In genomic region chr4:138578406-138578805, GRCm38 (mm10) we compare ENCODE assay signal across 26 mouse cellular contexts. TPM values are rescaled to one million over a fixed set of nuclear protein-coding genes. Genes with fewer than 3 reads are reported as not detected.
DNase-seq lines count a peak whose midpoint lies in the region; ATAC-seq and TF ChIP-seq lines count a peak whose summit lies in the region.
"Had no signal": no experiment of that assay in that cellular context is flagged by ENCODE, and none has a peak within 500 bp of the region (broad histone marks: within the 10 kb centered on the region; RNA-seq: fewer than 3 reads in every experiment).

No protein-coding gene starts in this region.

- H3K27me3 ChIP-seq in E14TG2a.4 (ENCODE audit: insufficient read depth, low read length), result peaks cover 25% of the 10 kb centered on the region
- H3K27me3 ChIP-seq: forebrain, embryonic 13.5 days had no signal

- DNase-seq in ES-CJ7 (ENCODE audit: low read depth, low spot score) (peak; percentile 66), WW6 (ENCODE audit: low read depth, low spot score) (peak; percentile 11)
- no peak for DNase-seq in ovary, postnatal 10 days (ENCODE audit: low spot score)
- DNase-seq in cerebellum, postnatal 4 days (ENCODE audit: low spot score in 2 of 2), result no peak
- DNase-seq: adrenal gland, adult 8-10 months; adrenal gland, postnatal 25 days; cerebellum, adult 11-12 months; cerebellum, adult 8-10 months; cerebellum, postnatal 10 days; cerebellum, postnatal 36 days; gastrocnemius, postnatal 10 days; gastrocnemius, postnatal 36 days; heart, adult 2 months; heart, postnatal 14 days; heart, postnatal 4 days had no signal

- H3K9me3 ChIP-seq in E14TG2a.4 (ENCODE audit: low read length), result no peaks in the 10 kb centered on the region
- H3K9me3 ChIP-seq: forebrain, embryonic 10.5 days; forebrain, embryonic 13.5 days; heart, embryonic 10.5 days; heart, embryonic 13.5 days had no signal

- peaks cover 35% of the 10 kb centered on the region for H3K4me1 ChIP-seq in E14TG2a.4 (replicated peaks; ENCODE audit: low read depth, low read length)
- H3K4me1 ChIP-seq: heart, embryonic 13.5 days had no signal

- ATAC-seq in activated CD4-positive, CD25-positive, alpha-beta regulatory T cell, adult 4 months, result no peak
- ATAC-seq: CD4-positive, CD25-positive, alpha-beta regulatory T cell, adult 4 months; forebrain, embryonic 13.5 days; forebrain, embryonic 16.5 days; hindbrain, postnatal 0 days; inflammation-experienced regulatory T-cells, adult 6 months had no signal

- peak overlapping the region; percentile 43; the same call in 1 of the 2 replicates for H3K4me3 ChIP-seq in E14TG2a.4 (replicated peaks; ENCODE audit: low read length)
- H3K4me3 ChIP-seq: forebrain, embryonic 10.5 days; forebrain, embryonic 13.5 days; heart, adult 2 months; heart, embryonic 10.5 days; heart, embryonic 13.5 days had no signal

- H3K36me3 ChIP-seq in E14TG2a.4 (ENCODE audit: insufficient read depth, low read length), result no peaks in the 10 kb centered on the region
- H3K36me3 ChIP-seq: forebrain, embryonic 10.5 days; heart, embryonic 10.5 days; heart, embryonic 13.5 days had no signal

- no peak for TF ChIP-seq CTCF in E14TG2a.4 (conservative IDR thresholded peaks at IDR 0.05; ENCODE audit: low read length)

RNA-seq across cellular contexts. Expression of gene Vwa5b1, which starts 57.3 kb away (rescaled TPM):
- not detected for polyA plus RNA-seq in activated CD4-positive, CD25-positive, alpha-beta regulatory T cell, adult 4 months (2017; shearing (Covaris generic))
- polyA plus RNA-seq: C2C12; CD4-positive, CD25-positive, alpha-beta regulatory T cell, adult 4 months; heart, adult 2 months; heart, embryonic 13.5 days; inflammation-experienced regulatory T-cells, adult 6 months had no signal

Comparison
In these comparisons a context has a peak if more than half of its experiments do, and no peak if none do; other contexts are left out.
1. DNase-seq: peak in ES-CJ7 (single experiment) and WW6 (single experiment); none in ovary, postnatal 10 days (single experiment) and cerebellum, postnatal 4 days (0 of 2).